Mouse (Mus musculus) left cerebral cortex, adult 2 months (tissue): Measurements from ENCODE around the gene D6Wsu163e. TPM values are rescaled to one million over a fixed set of nuclear protein-coding genes. Genes with fewer than 3 reads are reported as not detected.
A peak's percentile ranks its signal among the peaks of the same experiment; 100 is the strongest.

Experiments
- DNase-seq, 2 experiments: peaks; one replicate each; pipeline ENCODE4 v3.0.0; 2021 to 2022; ENCODE audit warnings: low spot score in 2 of 2, mixed read lengths in 1 of 2; ENCODE audit errors: extremely low spot score in 1 of 2
- H3K27ac ChIP-seq: fragments of 200-600 bp; 2 replicates; pipeline ENCODE4 v1.8.1; 2022
- H3K4me3 ChIP-seq: fragments of 200-600 bp; 2 replicates; pipeline ENCODE4 v1.8.1; 2022
- CTCF ChIP-seq: fragments of 200-600 bp; IDR thresholded peaks from 2 replicates; pipeline ENCODE4 v1.8.1; 2022; ENCODE audit warnings: antibody characterized with exemption, mild to moderate bottlenecking, moderate library complexity
- intact Hi-C: fragments of 180-260 bp; cut with DNase I; formaldehyde crosslinking; loops from one replicate; pipeline ENCODE4 v1.15.1; 2025
- long read RNA-seq, 2 experiments: library from polyadenylated mRNA; stranded (forward); transcript quantifications; one replicate each; pipeline ENCODE4 v2.0.0; 2021; ENCODE audit warnings: borderline mapping rate in 2 of 2
- total RNA-seq, 2 experiments: library from RNA; stranded (reverse); gene quantifications; 2 replicates each; pipeline ENCODE4 v1.2.3; 2021

D6Wsu163e gene
- total RNA-seq: 10 to 100 TPM; 40.3 to 47.3 TPM
- long read RNA-seq, experiment 1, transcript D6Wsu163e-201 (14 exons, 2,501 nt): major isoform, 24 of 38 reads
- long read RNA-seq, experiment 1, partial matches to known transcripts: 5 of 38 reads
- long read RNA-seq, experiment 1, other reads (novel, unspliced or antisense): 9 of 38 reads
- long read RNA-seq, experiment 2, transcript D6Wsu163e-201 (14 exons, 2,501 nt): major isoform, 10 of 17 reads
- long read RNA-seq, experiment 2, partial matches to known transcripts: 2 of 17 reads
- long read RNA-seq, experiment 2, other reads (novel, unspliced or antisense): 5 of 17 reads

- H3K4me3 ChIP-seq: peak within 1 kb of the TSS; percentile 93
- TF ChIP-seq CTCF: no peak
- H3K27ac ChIP-seq: peak within 1 kb of the TSS; percentile 95
- peak; percentile 96 for DNase-seq
- intact Hi-C loops: loop anchor here (2.0 to 5.0 kb wide), 3 partner anchors 91 to 437 kb away; partner anchors contain the start of gene Ndufa9
These were observed at the start of gene D6Wsu163e, which contains the start of gene Rad51ap1 for GRCm38 (mm10) chr6:126939487-126940171. Gene D6Wsu163e (plus strand): TSS chr6:126939962. Gene Rad51ap1 (minus strand): TSS chr6:126939587.

- intact Hi-C loops: no loop called here
- DNase-seq: no peak
- no peak for TF ChIP-seq CTCF
- Histone ChIP-seq H3K4me3 (no peak overlapping the region), H3K27ac (no peak overlapping the region)
These were observed 32.4 kb upstream of the D6Wsu163e start for GRCm38 (mm10) chr6:126907378-126907777.

- TF ChIP-seq CTCF: no peak
- no peak for DNase-seq
- no peak overlapping the region for H3K27ac ChIP-seq
- H3K4me3 ChIP-seq: no peak overlapping the region
- intact Hi-C loops: no loop called here
These were observed 31.9 kb upstream of the D6Wsu163e start for GRCm38 (mm10) chr6:126907876-126908275.

GRCm38 (mm10) chr6:126910727-126911126 lies 29.0 kb upstream of the D6Wsu163e start:
- no peak for DNase-seq
- Histone ChIP-seq H3K27ac (no peak overlapping the region), H3K4me3 (no peak overlapping the region)
- no peak for TF ChIP-seq CTCF
- intact Hi-C loops: no loop called here

- no peak for DNase-seq
- no peak overlapping the region for H3K27ac ChIP-seq
- intact Hi-C loops: no loop called here
- no peak for TF ChIP-seq CTCF
- no peak overlapping the region for H3K4me3 ChIP-seq
These were observed 24.8 kb upstream of the D6Wsu163e start for GRCm38 (mm10) chr6:126914928-126915327.

- peak in 1 of 2 experiments; percentile 13 for DNase-seq
- intact Hi-C loops: no loop called here
- no peak for TF ChIP-seq CTCF
- Histone ChIP-seq H3K4me3 (no peak within 1 kb of the TSS), H3K27ac (no peak within 1 kb of the TSS)
These were observed 18.5 kb upstream of the D6Wsu163e start, which contains the start of gene Dyrk4 for GRCm38 (mm10) chr6:126921111-126921881. Gene Dyrk4 (minus strand): TSS chr6:126921839.

- intact Hi-C loops: no loop called here
- no peak for DNase-seq
- Histone ChIP-seq H3K4me3 (no peak overlapping the region), H3K27ac (no peak overlapping the region)
- TF ChIP-seq CTCF: no peak
These were observed 6.9 kb upstream of the D6Wsu163e start for GRCm38 (mm10) chr6:126932896-126933295.

- Histone ChIP-seq H3K27ac (no peak overlapping the region), H3K4me3 (no peak overlapping the region)
- intact Hi-C loops: loop anchor here (2.0 to 5.0 kb wide), 2 partner anchors 145 to 436 kb away; no protein-coding TSS in a partner anchor
- DNase-seq: no peak
- peak; percentile 34 for TF ChIP-seq CTCF
These were observed 1.7 kb upstream of the D6Wsu163e start for GRCm38 (mm10) chr6:126938047-126938446.

GRCm38 (mm10) chr6:126938853-126939486 lies 792 bp upstream of the D6Wsu163e start:
- TF ChIP-seq CTCF: no peak
- peak overlapping the region; percentile 93 for H3K4me3 ChIP-seq
- no peak overlapping the region for H3K27ac ChIP-seq
- intact Hi-C loops: loop anchor here (2.0 to 5.0 kb wide), 2 partner anchors 146 to 437 kb away; no protein-coding TSS in a partner anchor
- no peak for DNase-seq

GRCm38 (mm10) chr6:126940451-126940850 lies 689 bp downstream of the D6Wsu163e start:
- intact Hi-C loops: loop anchor here (2.0 kb wide), 1 partner anchor 92 kb away; the partner anchor contains the start of gene Ndufa9
- H3K27ac ChIP-seq: no peak overlapping the region
- TF ChIP-seq CTCF: peak; percentile 40

GRCm38 (mm10) chr6:126948336-126948735 lies 8.6 kb downstream of the D6Wsu163e start:
- H3K4me3 ChIP-seq: no peak overlapping the region
- H3K27ac ChIP-seq: no peak overlapping the region
- DNase-seq: no peak
- intact Hi-C loops: no loop called here
- TF ChIP-seq CTCF: peak; percentile 74

More at GRCm38 (mm10) chr6:126940451-126940850, 689 bp downstream of the D6Wsu163e start:
- DNase-seq: no peak
- peak overlapping the region; percentile 93 for H3K4me3 ChIP-seq
